Mouse (Mus musculus) hindbrain, embryonic 12.5 days (tissue): ENCODE measurements around the gene St6galnac3. TPM values are rescaled to one million over a fixed set of nuclear protein-coding genes. Genes with fewer than 3 reads are reported as not detected.

Experiments used
- ATAC-seq: fragments of 200-750 bp; cut with Nextera tagmentation; 2 replicates; pipeline ENCODE4 v1.8.0; 2017; ENCODE audit warnings: moderate TSS enrichment; ENCODE audit not compliant: low FRiP score
- H3K27ac ChIP-seq: fragments of 300-500 bp; sonication (generic); 2 replicates; pipeline ENCODE4 v1.5.1; 2016; ENCODE audit warnings: mild to moderate bottlenecking
- H3K27me3 ChIP-seq: fragments of 300-500 bp; sonication (generic); 2 replicates; pipeline ENCODE4 v1.6.1; 2016; ENCODE audit warnings: mild to moderate bottlenecking
- H3K36me3 ChIP-seq: fragments of 300-500 bp; sonication (generic); 2 replicates; pipeline ENCODE4 v1.6.1; 2016; ENCODE audit warnings: mild to moderate bottlenecking
- H3K4me1 ChIP-seq: fragments of 300-500 bp; sonication (generic); 2 replicates; pipeline ENCODE4 v1.6.1; 2016
- H3K4me2 ChIP-seq: fragments of 300-500 bp; sonication (generic); replicated peaks from 2 replicates; pipeline ENCODE4 v1.6.1; 2016; ENCODE audit warnings: mild to moderate bottlenecking
- H3K4me3 ChIP-seq: fragments of 300-500 bp; sonication (generic); 2 replicates; pipeline ENCODE4 v1.5.1; 2016; ENCODE audit warnings: mild to moderate bottlenecking
- H3K9ac ChIP-seq: fragments of 300-500 bp; sonication (generic); 2 replicates; pipeline ENCODE4 v1.6.1; 2016; ENCODE audit warnings: mild to moderate bottlenecking, moderate library complexity
- H3K9me3 ChIP-seq: fragments of 300-500 bp; sonication (generic); replicated peaks from 2 replicates; pipeline ENCODE4 v1.6.1; 2016; ENCODE audit warnings: mild to moderate bottlenecking
- WGBS: fragments of 180-500 bp; shearing (Covaris S2); methylation state at CpG from one replicate; pipeline ENCODE4 v1.1.7; 2016; 5-methylcytosine and 5-hydroxymethylcytosine counted together
- polyA plus RNA-seq: library from polyadenylated mRNA; unstranded; fragments of >200 nt; fragmentation: Nextera tagmentation; extraction: Ambion mirVana; gene quantifications from 2 replicates; pipeline ENCODE4 v1.2.1, GENCODE M21; 2016

St6galnac3 gene
- polyA plus RNA-seq, 1 experiment from 2014 or later = 40.8 TPM

DNA sequence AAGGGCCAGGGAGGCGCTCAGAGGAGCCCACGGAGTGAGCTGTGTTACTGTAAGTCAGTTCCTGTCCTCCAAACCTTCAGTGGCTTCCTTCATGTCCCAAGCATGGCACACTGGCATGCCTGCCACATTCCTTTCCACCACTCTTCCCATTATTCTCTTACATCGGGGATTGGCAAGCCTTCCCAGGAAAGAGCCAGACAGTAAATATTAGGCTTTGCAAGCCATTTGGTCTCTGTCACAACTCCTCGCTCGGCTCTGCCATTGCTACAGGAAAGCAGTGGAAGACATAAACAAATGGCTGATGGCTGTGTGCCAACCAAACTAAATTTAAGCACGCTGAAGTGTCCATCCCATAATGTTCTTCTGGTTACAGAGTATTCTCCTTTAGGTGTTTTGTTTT, 7.1 kb upstream of the St6galnac3 start:
- H3K9me3 ChIP-seq = no peaks in the 10 kb centered on the region
- H3K4me1 ChIP-seq = peaks cover 16% of the 10 kb centered on the region
- no peak for ATAC-seq
- no peak overlapping the region for H3K4me2 ChIP-seq
- no peaks in the 10 kb centered on the region; the same call in 1 of the 2 replicates for H3K27me3 ChIP-seq
- no peak overlapping the region for H3K27ac ChIP-seq
- 79% methylated on average over 6 of the region's 6 CpGs for WGBS
- H3K4me3 ChIP-seq = no peak overlapping the region
- H3K36me3 ChIP-seq = no peaks in the 10 kb centered on the region
- H3K9ac ChIP-seq = no peak overlapping the region

DNA sequence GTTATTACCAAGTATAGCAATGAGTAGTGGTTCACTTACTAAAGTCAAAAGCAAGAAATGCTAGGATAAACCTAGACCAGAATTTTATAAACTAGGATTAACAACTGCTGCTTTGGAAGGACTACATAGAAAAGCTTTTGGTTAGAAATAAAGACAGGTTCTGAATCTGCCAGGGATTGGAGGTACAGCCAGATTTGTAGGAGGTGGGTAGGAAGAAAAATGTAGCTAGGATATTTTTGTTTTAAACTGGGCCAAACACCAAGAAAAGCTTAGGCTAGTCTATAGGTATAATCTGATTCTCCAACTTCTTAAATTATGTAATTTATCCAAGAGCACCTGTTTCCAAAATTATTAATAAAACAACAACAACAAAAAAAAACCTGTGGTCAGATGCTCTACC, 3.6 kb upstream of the St6galnac3 start:
- H3K4me1 ChIP-seq = peaks cover 13% of the 10 kb centered on the region
- H3K4me2 ChIP-seq = no peak overlapping the region
- H3K4me3 ChIP-seq = no peak overlapping the region
- no peaks in the 10 kb centered on the region for H3K9me3 ChIP-seq
- H3K36me3 ChIP-seq = no peaks in the 10 kb centered on the region
- no peak overlapping the region for H3K9ac ChIP-seq
- peaks cover 10% of the 10 kb centered on the region; the same call in 1 of the 2 replicates for H3K27me3 ChIP-seq
- no peak overlapping the region for H3K27ac ChIP-seq
- no peak for ATAC-seq

DNA sequence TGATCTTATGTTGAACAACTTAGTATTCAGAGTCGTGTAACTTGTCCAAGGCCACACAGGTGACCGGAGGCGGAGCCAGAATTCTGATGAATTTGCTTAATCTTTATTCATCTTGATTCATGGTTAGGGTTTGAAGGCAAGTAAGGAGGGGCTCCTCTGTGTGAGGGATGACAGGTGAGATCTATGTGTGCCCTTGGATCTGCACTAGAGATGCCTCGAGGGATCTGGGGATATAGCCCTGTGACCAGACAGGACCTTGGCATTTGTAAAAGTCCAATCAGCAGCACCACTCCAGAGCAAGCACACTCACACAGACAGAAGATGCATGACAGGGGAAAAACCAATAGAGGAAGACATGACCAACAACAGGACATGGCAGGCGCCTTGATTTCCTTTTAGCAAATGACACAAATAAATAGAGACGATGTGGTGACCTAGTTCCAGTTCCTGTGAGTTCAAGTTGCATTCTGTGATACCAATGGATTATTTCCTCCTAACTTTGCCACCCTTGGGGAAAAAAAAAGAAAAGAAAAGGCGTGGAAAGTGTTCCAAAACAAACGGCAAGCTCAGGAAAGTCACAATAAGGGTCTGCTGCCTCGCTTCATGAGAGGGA, 1.4 kb downstream of the St6galnac3 start:
- H3K36me3 ChIP-seq = no peaks in the 10 kb centered on the region
- 80% methylated on average over 9 of the region's 9 CpGs for WGBS
- peaks cover 10% of the 10 kb centered on the region; the same call in 1 of the 2 replicates for H3K27me3 ChIP-seq
- peak overlapping the region; percentile 65 for H3K4me3 ChIP-seq
- no peak overlapping the region for H3K27ac ChIP-seq
- no peaks in the 10 kb centered on the region for H3K9me3 ChIP-seq
- no peak for ATAC-seq
- no peak overlapping the region for H3K9ac ChIP-seq
- H3K4me1 ChIP-seq = peaks cover 28% of the 10 kb centered on the region
- H3K4me2 ChIP-seq = peak overlapping the region; percentile 81

DNA sequence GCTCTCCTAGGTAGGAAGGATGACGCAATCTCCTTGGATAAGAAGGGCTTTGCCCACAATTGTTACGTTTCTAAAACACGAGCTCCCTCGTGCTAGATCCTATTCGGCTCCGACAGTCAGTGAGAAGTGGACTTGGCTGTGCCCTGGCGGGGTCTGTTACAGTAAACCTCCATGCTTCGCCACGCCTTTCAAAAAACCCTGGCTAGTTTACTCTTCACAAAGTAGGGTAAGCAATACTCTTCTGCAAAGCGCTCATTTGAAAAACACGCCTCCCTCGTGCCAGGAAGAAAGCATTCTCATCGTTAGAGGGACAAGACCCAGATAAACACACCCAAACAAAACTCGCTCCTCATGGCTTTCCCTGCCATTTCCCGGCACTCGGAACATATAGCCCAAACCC, 3.4 kb downstream of the St6galnac3 start:
- Histone ChIP-seq H3K27ac (no peak overlapping the region), H3K4me3 (no peak overlapping the region), H3K36me3 (no peaks in the 10 kb centered on the region), H3K9ac (no peak overlapping the region), H3K27me3 (peaks cover 8% of the 10 kb centered on the region; the same call in 1 of the 2 replicates), H3K9me3 (no peaks in the 10 kb centered on the region), H3K4me2 (no peak overlapping the region), H3K4me1 (peaks cover 36% of the 10 kb centered on the region)
- 88% methylated on average over 16 of the region's 16 CpGs for WGBS
- no peak for ATAC-seq

DNA sequence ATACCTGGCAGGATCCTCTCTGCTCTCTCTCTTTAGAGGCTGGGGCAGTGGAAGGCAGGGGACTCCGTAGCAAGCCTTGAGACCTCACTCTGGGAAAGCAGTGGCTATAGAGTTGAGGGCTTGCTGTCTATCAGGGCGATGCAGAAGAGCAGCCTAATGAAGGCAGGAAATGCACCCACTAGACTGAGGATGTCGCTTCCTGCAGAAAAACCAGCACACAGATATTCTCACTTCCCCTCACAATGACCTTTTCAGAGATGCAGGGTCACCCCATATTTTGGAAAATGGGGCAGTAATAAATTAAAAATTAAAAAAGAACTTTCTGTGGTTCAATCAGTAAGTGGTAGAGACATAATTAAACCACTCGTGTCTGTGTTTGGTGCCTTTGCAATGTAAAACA, 4.1 kb downstream of the St6galnac3 start:
- 77% methylated on average over 4 of the region's 4 CpGs for WGBS
- Histone ChIP-seq H3K4me2 (no peak overlapping the region), H3K4me1 (peaks cover 39% of the 10 kb centered on the region), H3K4me3 (no peak overlapping the region), H3K27me3 (peaks cover 3% of the 10 kb centered on the region; the same call in 1 of the 2 replicates), H3K9me3 (no peaks in the 10 kb centered on the region), H3K27ac (no peak overlapping the region), H3K9ac (no peak overlapping the region), H3K36me3 (no peaks in the 10 kb centered on the region)
- no peak for ATAC-seq

DNA sequence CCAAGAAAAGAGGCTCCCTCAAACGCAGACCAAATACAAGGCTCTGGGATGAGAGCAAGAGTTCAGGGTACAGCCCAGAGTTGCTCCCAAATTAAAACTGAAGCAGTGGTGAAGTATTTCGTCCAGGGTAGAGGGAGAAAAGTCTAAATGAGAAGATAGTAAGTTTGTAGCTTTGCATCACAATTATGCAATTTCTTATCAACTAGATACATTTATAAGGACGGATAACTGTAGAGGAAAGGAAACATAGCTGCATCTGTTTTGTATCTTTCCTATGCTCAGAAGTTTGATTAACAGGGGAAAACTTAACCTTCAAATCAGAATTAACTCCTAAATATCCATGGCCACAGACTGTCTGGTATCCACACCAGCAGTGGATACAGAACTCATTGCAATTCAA, 4.7 kb downstream of the St6galnac3 start:
- Histone ChIP-seq H3K4me2 (no peak overlapping the region), H3K4me3 (no peak overlapping the region), H3K27me3 (no peaks in the 10 kb centered on the region), H3K9me3 (no peaks in the 10 kb centered on the region), H3K4me1 (peaks cover 43% of the 10 kb centered on the region), H3K36me3 (no peaks in the 10 kb centered on the region), H3K27ac (no peak overlapping the region), H3K9ac (no peak overlapping the region)
- no peak for ATAC-seq
- 53% methylated on average over 3 of the region's 3 CpGs for WGBS

DNA sequence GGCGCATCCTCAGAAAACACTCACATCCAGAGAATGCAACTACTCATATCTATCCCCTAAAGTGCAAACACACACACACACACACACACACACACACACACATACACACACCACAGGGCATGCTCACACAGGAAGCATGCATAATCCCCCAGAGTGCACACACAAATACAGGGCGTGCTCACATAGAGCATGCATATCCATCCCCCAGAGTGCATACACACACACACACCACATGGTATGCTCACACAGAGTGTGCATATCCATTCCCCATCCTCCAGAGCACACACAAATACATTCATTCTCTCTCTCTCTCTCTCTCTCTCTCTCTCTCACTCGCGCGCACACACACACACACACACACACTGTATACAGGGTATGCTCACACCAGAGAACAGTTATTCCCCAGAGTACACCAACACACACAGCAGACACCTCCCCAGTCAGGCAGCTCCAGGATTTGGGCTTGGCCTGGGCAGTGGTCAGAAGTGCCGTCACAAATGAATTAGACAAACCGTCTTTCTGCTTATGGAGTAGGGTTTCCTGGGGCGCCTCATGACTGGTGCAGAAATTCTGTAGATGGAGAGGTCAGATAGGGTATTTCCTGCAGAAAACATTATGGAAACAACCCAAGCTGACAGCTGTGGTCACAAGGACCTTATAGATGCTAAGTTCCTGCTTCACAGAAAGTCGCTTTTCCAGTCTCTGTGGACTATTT, 5.6 kb downstream of the St6galnac3 start:
- Histone ChIP-seq H3K4me1 (peaks cover 40% of the 10 kb centered on the region), H3K4me3 (no peak overlapping the region)

DNA sequence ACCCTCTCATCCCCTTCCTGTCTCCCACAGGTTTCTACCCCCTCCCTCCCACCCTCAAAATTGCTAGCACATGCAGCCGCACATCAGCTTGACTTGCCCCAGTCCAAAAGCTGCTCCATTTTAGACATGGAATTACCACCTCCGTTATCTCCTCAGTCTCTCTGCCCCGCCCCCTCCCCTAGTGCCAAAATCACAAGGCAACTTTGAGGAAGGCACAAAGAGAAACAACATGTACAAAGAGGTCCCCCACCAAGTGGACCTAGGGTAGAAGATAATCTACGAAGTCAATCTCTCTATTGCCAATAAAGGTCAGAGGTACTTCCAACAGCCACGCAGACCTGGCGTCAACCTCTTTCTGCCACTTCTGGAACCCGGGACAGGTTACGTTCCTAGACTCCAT, 6.2 kb downstream of the St6galnac3 start:
- H3K27ac ChIP-seq = no peak overlapping the region
- no peak overlapping the region for H3K4me3 ChIP-seq
- peaks cover 5% of the 10 kb centered on the region; the same call in 1 of the 2 replicates for H3K9me3 ChIP-seq
- no peak overlapping the region for H3K9ac ChIP-seq
- WGBS = 62% methylated on average over 8 of the region's 8 CpGs
- no peaks in the 10 kb centered on the region for H3K27me3 ChIP-seq
- H3K4me1 ChIP-seq = peaks cover 33% of the 10 kb centered on the region
- ATAC-seq = no peak
- H3K36me3 ChIP-seq = no peaks in the 10 kb centered on the region
- H3K4me2 ChIP-seq = no peak overlapping the region

More for the DNA sequence above, 5.6 kb downstream of the St6galnac3 start:
- no peak overlapping the region for H3K27ac ChIP-seq
- WGBS = 73% methylated on average over 9 of the region's 9 CpGs
- no peak; the same call in 1 of the 2 replicates for ATAC-seq
- H3K9ac ChIP-seq = no peak overlapping the region
- H3K36me3 ChIP-seq = no peaks in the 10 kb centered on the region
- no peaks in the 10 kb centered on the region for H3K9me3 ChIP-seq
- H3K27me3 ChIP-seq = no peaks in the 10 kb centered on the region
- no peak overlapping the region for H3K4me2 ChIP-seq

DNA sequence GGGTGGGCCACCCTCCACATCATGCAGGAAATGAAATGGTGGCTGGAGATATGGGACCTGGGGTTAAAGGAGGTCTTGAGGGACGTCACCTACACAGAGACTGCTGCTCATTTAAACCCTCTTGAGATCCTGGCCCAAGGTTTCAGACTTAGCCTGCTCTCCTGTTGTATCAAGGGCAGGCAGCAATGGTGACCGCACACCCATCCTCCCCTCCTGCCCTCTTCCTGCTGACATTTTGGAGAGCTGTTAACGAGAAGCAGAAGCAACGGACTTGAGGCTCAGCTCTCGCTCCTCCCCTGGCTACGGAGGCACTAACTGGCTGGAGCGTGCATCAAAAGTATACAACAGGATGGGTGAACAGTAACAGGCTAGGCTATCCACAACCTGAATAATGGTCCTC, 7.2 kb downstream of the St6galnac3 start:
- 64% methylated on average over 7 of the region's 7 CpGs for WGBS
- peaks cover 29% of the 10 kb centered on the region for H3K4me1 ChIP-seq
- no peak overlapping the region for H3K4me3 ChIP-seq
- peaks cover 5% of the 10 kb centered on the region; the same call in 1 of the 2 replicates for H3K9me3 ChIP-seq
- no peaks in the 10 kb centered on the region for H3K27me3 ChIP-seq
- no peak overlapping the region for H3K9ac ChIP-seq
- H3K27ac ChIP-seq = no peak overlapping the region
- no peak overlapping the region for H3K4me2 ChIP-seq
- ATAC-seq = no peak
- no peaks in the 10 kb centered on the region for H3K36me3 ChIP-seq

DNA sequence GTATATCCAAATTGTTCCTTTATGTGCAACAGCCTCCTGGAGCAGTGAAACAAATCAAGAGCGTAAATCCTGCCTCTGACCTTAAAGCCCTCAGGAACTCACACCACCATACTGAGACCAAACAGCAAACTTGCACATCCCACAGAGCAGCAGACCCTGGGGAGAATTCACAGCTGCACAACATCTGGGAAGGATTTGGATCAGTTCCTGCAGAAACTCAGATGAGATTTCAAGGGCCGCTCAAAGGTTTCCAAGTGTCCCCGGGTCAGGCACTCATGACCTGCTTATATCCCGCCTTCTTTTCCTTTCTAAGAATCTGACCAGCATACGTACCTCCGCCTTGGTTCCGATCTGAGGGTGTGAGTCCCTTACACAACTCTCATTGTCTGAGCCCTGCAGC, 9.3 kb downstream of the St6galnac3 start:
- no peak overlapping the region for H3K27ac ChIP-seq
- no peak overlapping the region for H3K4me2 ChIP-seq
- H3K9me3 ChIP-seq = peaks cover 5% of the 10 kb centered on the region; the same call in 1 of the 2 replicates
- WGBS = 74% methylated on average over 7 of the region's 7 CpGs
- H3K27me3 ChIP-seq = no peaks in the 10 kb centered on the region
- H3K4me1 ChIP-seq = peaks cover 29% of the 10 kb centered on the region
- no peaks in the 10 kb centered on the region for H3K36me3 ChIP-seq
- no peak for ATAC-seq
- H3K9ac ChIP-seq = no peak overlapping the region
- no peak overlapping the region for H3K4me3 ChIP-seq

DNA sequence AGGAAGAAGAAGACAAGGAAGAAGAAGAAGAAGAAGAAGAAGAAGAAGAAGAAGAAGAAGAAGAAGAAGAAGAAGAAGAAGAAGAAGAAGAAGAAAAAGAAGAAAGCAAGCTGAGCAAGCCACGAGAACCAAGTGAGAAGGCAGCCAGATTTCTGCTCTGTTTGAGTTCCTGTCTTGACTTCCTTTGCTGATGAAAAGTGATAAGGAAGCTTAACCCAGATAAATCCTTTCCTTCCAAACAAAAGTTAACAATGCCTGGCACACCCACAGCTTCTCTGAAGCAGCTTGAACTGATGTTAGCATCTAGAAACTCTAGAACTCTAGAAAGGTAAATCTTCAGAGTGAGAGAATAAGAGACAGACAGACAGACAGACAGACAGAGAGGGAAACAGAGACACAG, 14.4 kb downstream of the St6galnac3 start:
- Histone ChIP-seq H3K36me3 (no peaks in the 10 kb centered on the region), H3K9ac (no peak overlapping the region), H3K27me3 (no peaks in the 10 kb centered on the region), H3K27ac (no peak overlapping the region), H3K9me3 (peaks cover 5% of the 10 kb centered on the region; the same call in 1 of the 2 replicates), H3K4me1 (peaks cover 2% of the 10 kb centered on the region), H3K4me2 (no peak overlapping the region), H3K4me3 (no peak overlapping the region)
- WGBS = 87% methylated on average over 1 of the region's 1 CpGs
- ATAC-seq = no peak

DNA sequence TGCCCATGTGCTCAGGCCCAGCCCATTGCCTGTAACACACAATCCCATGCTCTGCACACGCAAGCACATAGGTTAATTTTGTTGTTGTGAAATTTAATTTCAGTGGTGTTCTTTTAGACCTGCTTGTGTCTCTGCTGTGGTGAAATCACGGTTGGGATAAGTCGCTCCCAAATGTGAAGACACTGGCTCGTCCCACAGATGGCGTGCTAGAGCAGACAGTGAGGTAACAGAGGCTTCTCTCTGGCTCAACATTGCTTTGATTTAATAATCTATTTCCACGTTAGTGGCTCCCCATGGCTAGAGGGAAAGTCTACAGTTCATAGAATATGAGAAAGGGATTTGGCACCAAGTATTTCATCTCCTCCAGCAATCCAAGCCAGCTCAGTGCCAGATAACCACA, 17.3 kb downstream of the St6galnac3 start:
- WGBS = 77% methylated on average over 6 of the region's 6 CpGs
- H3K36me3 ChIP-seq = no peaks in the 10 kb centered on the region
- no peak for ATAC-seq

DNA sequence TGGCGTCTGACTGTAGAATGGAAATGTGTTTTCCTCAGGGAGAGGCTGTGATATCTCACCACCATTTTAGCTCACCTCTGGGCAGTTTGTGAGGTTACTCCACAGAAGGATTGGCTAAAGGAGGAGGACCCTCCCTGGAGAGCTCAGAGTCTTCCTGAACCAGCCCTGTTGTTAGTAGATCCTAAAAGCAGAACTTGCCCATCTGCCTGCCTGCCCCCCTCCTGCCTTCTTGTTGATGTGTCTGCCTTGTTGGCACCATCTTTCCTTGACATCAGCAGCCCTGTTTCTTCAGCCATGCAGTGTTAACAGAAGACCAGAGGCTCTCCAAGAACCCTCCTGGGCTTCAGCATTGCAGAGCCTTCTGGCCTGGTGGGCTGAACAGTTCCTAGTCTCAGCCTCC, 18.1 kb downstream of the St6galnac3 start:
- Histone ChIP-seq H3K4me3 (no peak overlapping the region), H3K9me3 (no peaks in the 10 kb centered on the region), H3K4me2 (no peak overlapping the region), H3K27ac (no peak overlapping the region), H3K27me3 (no peaks in the 10 kb centered on the region), H3K9ac (no peak overlapping the region), H3K4me1 (peaks cover 9% of the 10 kb centered on the region), H3K36me3 (no peaks in the 10 kb centered on the region)
- WGBS = 82% methylated on average over 1 of the region's 1 CpGs
- no peak for ATAC-seq

More for the DNA sequence above, 17.3 kb downstream of the St6galnac3 start:
- Histone ChIP-seq H3K4me1 (peaks cover under 1% of the 10 kb centered on the region), H3K9me3 (no peaks in the 10 kb centered on the region), H3K4me2 (no peak overlapping the region), H3K4me3 (no peak overlapping the region), H3K27me3 (no peaks in the 10 kb centered on the region), H3K9ac (no peak overlapping the region), H3K27ac (no peak overlapping the region)
